25 mouse cellular contexts compared by ENCODE assay signal in genomic region chr14:76583985-76584384, GRCm38 (mm10). TPM values are rescaled to one million over a fixed set of nuclear protein-coding genes. Genes with fewer than 3 reads are reported as not detected.
DNase-seq lines count a peak whose midpoint lies in the region; ATAC-seq lines count a peak whose summit lies in the region.
"Had no signal": no experiment of that assay in that cellular context is flagged by ENCODE, and none has a peak within 500 bp of the region (broad histone marks: within the 10 kb centered on the region; RNA-seq: fewer than 3 reads in every experiment).

No protein-coding gene starts in this region.

- H3K27me3 ChIP-seq in kidney, embryonic 14.5 days (ENCODE audit: control insufficient read depth, insufficient read depth, low read length), result no peaks in the 10 kb centered on the region
- H3K27me3 ChIP-seq in hindbrain, embryonic 12.5 days, result no peaks in the 10 kb centered on the region
- H3K27me3 ChIP-seq: embryonic facial prominence, embryonic 15.5 days; limb, embryonic 13.5 days; midbrain, embryonic 12.5 days had no signal

- H3K4me2 ChIP-seq in kidney, embryonic 14.5 days (replicated peaks; ENCODE audit: low read depth, low read length), result no peak overlapping the region
- H3K4me2 ChIP-seq in hindbrain, embryonic 12.5 days (replicated peaks), result no peak overlapping the region
- H3K4me2 ChIP-seq: embryonic facial prominence, embryonic 15.5 days; hindbrain, embryonic 14.5 days; limb, embryonic 13.5 days; midbrain, embryonic 12.5 days had no signal

- 74% methylated on average over 7 of the region's 7 CpGs for WGBS in kidney, embryonic 14.5 days
- WGBS in hindbrain, embryonic 12.5 days, result 85% methylated on average over 7 of the region's 7 CpGs

- H3K4me3 ChIP-seq in kidney, embryonic 14.5 days (ENCODE audit: low read length), result no peak overlapping the region
- no peak overlapping the region for H3K4me3 ChIP-seq in hindbrain, embryonic 12.5 days
- H3K4me3 ChIP-seq: embryonic facial prominence, embryonic 15.5 days; limb, embryonic 13.5 days; midbrain, embryonic 12.5 days had no signal

- H3K9me3 ChIP-seq in kidney, embryonic 14.5 days (ENCODE audit: control insufficient read depth, low read length), result no peaks in the 10 kb centered on the region
- H3K9me3 ChIP-seq in hindbrain, embryonic 12.5 days (replicated peaks), result no peaks in the 10 kb centered on the region
- H3K9me3 ChIP-seq: embryonic facial prominence, embryonic 15.5 days; limb, embryonic 13.5 days; midbrain, embryonic 12.5 days had no signal

- no peak overlapping the region for H3K27ac ChIP-seq in kidney, embryonic 14.5 days (ENCODE audit: low read depth, low read length)
- no peak overlapping the region for H3K27ac ChIP-seq in hindbrain, embryonic 12.5 days
- H3K27ac ChIP-seq: embryonic facial prominence, embryonic 15.5 days; hindbrain, embryonic 14.5 days; limb, embryonic 13.5 days; macrophage; midbrain, embryonic 12.5 days; stomach, postnatal 0 days had no signal

- H3K4me1 ChIP-seq in kidney, embryonic 14.5 days (ENCODE audit: control insufficient read depth, insufficient read depth, low read length), result peaks cover 7% of the 10 kb centered on the region; the same call in 1 of the 2 replicates
- no peaks in the 10 kb centered on the region for H3K4me1 ChIP-seq in hindbrain, embryonic 12.5 days
- H3K4me1 ChIP-seq: embryonic facial prominence, embryonic 15.5 days; midbrain, embryonic 12.5 days had no signal

- H3K9ac ChIP-seq in kidney, embryonic 14.5 days (ENCODE audit: low read depth, low read length), result no peak overlapping the region
- H3K9ac ChIP-seq in hindbrain, embryonic 12.5 days, result no peak overlapping the region
- H3K9ac ChIP-seq: embryonic facial prominence, embryonic 15.5 days; hindbrain, embryonic 14.5 days; limb, embryonic 13.5 days; midbrain, embryonic 12.5 days had no signal

- no peaks in the 10 kb centered on the region for H3K36me3 ChIP-seq in kidney, embryonic 14.5 days (ENCODE audit: control insufficient read depth, insufficient read depth, low read length)
- no peaks in the 10 kb centered on the region for H3K36me3 ChIP-seq in hindbrain, embryonic 12.5 days
- H3K36me3 ChIP-seq: embryonic facial prominence, embryonic 15.5 days; limb, embryonic 13.5 days; midbrain, embryonic 12.5 days had no signal

- peak; percentile 44; the same call in 1 of the 2 replicates for ATAC-seq in kidney, embryonic 14.5 days (ENCODE audit: low FRiP score, low TSS enrichment)
- no peak for ATAC-seq in hindbrain, embryonic 12.5 days (ENCODE audit: low FRiP score)
- ATAC-seq: forebrain, embryonic 16.5 days; inflammation-experienced regulatory T-cells, adult 6 months had no signal

- DNase-seq in kidney, adult 18-20 months, result no peak
- peak; percentile 25 for DNase-seq in lung, postnatal 10 days
- no peak for DNase-seq in lung, adult 18-20 months
- DNase-seq in ZHBTc4 (ENCODE audit: low read depth, low spot score), result peak; percentile 36
- no peak for DNase-seq in ovary, postnatal 36 days (ENCODE audit: low spot score)
- DNase-seq: adrenal gland, postnatal 25 days; B cell, adult 2 months; cerebellum, adult 8-10 months; cerebellum, postnatal 36 days; embryo, embryonic 11 days; gastrocnemius, postnatal 10 days; heart, adult 11 months; kidney, adult 8-10 months; kidney, postnatal 4 days; right cerebral cortex, postnatal 14 days had no signal

RNA-seq across cellular contexts. Expression of gene Serp2, which starts 27.3 kb away (rescaled TPM):
- polyA plus RNA-seq in kidney, embryonic 14.5 days (2014; fragmentation: Nextera tagmentation; extraction: Ambion mirVana), result 15.2 and 16.2 TPM in 2 replicates
- 59.0 and 59.8 TPM in 2 replicates for polyA plus RNA-seq in hindbrain, embryonic 12.5 days (2016; fragmentation: Nextera tagmentation; extraction: Ambion mirVana)
- polyA plus RNA-seq: macrophage had no signal

Comparison
In these comparisons a context has a peak if more than half of its experiments do, and no peak if none do; other contexts are left out.
1. DNase-seq: peak in lung, postnatal 10 days (single experiment) and ZHBTc4 (single experiment); none in kidney, adult 18-20 months (single experiment), lung, adult 18-20 months (0 of 2) and ovary, postnatal 36 days (single experiment).